Mouse (Mus musculus) CH12.LX (cell line): ENCODE results near the gene Foxs1.

Experiments used
- CTCF ChIP-seq, 2 experiments: IDR thresholded peaks in 1 of 2; conservative IDR thresholded peaks in 1 of 2; 2 replicates each; pipeline ENCODE4 v1.5.1; 2011 to 2012; ENCODE audit warnings: low read depth in 2 of 2, low read length in 2 of 2, improper control_type of control experiment in 1 of 2, inconsistent platforms in 1 of 2, mild to moderate bottlenecking in 1 of 2, moderate library complexity in 1 of 2
- ELF1 ChIP-seq: IDR thresholded peaks from 2 replicates; pipeline ENCODE4 v1.6.1; 2014; ENCODE audit warnings: low read depth, mild to moderate bottlenecking, inconsistent platforms, low read length, improper control_type of control experiment
- NRF1 ChIP-seq: IDR thresholded peaks from 2 replicates; pipeline ENCODE4 v1.6.1; 2014; ENCODE audit warnings: low read depth, mild to moderate bottlenecking, inconsistent platforms, low read length, improper control_type of control experiment, moderate library complexity
- POLR2A ChIP-seq: IDR thresholded peaks from 2 replicates; pipeline ENCODE4 v1.6.1; 2011; ENCODE audit warnings: low read depth, mild to moderate bottlenecking, improper control_type of control experiment, low read length
- USF1 ChIP-seq: IDR thresholded peaks from 2 replicates; pipeline ENCODE4 v1.6.1; 2014; ENCODE audit warnings: low read depth, mild to moderate bottlenecking, inconsistent platforms, low read length, improper control_type of control experiment
- ZC3H11A ChIP-seq: IDR thresholded peaks from 2 replicates; pipeline ENCODE4 v1.6.1; 2012; ENCODE audit warnings: low read depth, mild to moderate bottlenecking, inconsistent platforms, low read length, improper control_type of control experiment
- ZMIZ1 ChIP-seq: IDR thresholded peaks from 2 replicates; pipeline ENCODE4 v1.6.1; 2012; ENCODE audit warnings: low read depth, mild to moderate bottlenecking, inconsistent platforms, low read length, improper control_type of control experiment

DNA sequence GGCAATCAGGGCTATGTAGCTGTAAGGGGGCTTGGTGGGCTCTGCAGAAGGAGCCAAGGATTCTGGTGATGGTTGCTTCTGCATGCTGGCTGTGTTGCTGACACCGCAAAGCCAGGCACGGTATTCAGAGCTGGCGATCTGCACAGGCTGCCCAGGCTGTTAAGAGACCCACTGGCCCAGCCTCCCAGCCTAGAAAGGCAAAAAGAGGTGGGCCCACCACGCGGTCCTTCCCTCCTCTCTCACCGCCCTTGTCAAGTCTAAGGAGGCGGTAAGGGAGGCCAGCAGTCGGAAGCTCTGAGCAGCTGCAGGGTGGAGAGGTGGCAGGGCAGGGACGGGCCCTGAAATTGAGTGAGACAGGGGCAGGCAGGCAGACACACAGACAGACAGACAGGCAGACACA is at the start of gene Foxs1:
- TF ChIP-seq CTCF (conservative IDR thresholded peaks at IDR 0.05 in 1 of 2, IDR thresholded peaks at IDR 0.05 in 1 of 2; ENCODE audit: low read depth in 2 of 2, low read length in 2 of 2) (no peak), NRF1 (no peak), ZMIZ1 (no peak), USF1 (no peak), ELF1 (no peak), POLR2A (no peak), ZC3H11A (no peak)
